Mouse (Mus musculus) G1E (cell line): ENCODE results near the gene Hlx.

Source experiments
- CTCF ChIP-seq: IDR thresholded peaks from 2 replicates; pipeline ENCODE4 v1.5.1; 2012; ENCODE audit warnings: low read depth, low read length, inconsistent platforms, mixed read lengths
- GATA1 ChIP-seq: IDR thresholded peaks from 2 replicates; pipeline ENCODE4 v1.6.1; 2012; ENCODE audit warnings: borderline replicate concordance, low read length, inconsistent platforms, mixed read lengths
- GATA2 ChIP-seq: IDR thresholded peaks from 2 replicates; pipeline ENCODE4 v1.6.1; 2012; ENCODE audit warnings: low read depth, low read length, inconsistent platforms, borderline replicate concordance
- POLR2AphosphoS5 ChIP-seq: IDR thresholded peaks from 2 replicates; pipeline ENCODE4 v1.6.1; 2012; ENCODE audit warnings: low read depth, low read length, inconsistent platforms; ENCODE audit not compliant: insufficient replicate concordance
- TAL1 ChIP-seq: conservative IDR thresholded peaks from 2 replicates; pipeline ENCODE4 v1.6.1; 2012; ENCODE audit warnings: low read depth, low read length, inconsistent platforms, mixed read lengths

- TF ChIP-seq CTCF (no peak), GATA1 (no peak), TAL1 (no peak), GATA2 (no peak), POLR2AphosphoS5 (no peak)
Observed at GRCm38 (mm10) chr1:184716117-184716516, 16.3 kb downstream of the Hlx start.
